Mouse (Mus musculus): ENCODE measurements around the gene Washc1.
"Not testable (repeated sequence)": the region's sequence is repeated elsewhere in the genome, so short reads cannot be mapped to it uniquely, and the experiment has no call there.

Washc1 gene

DNA sequence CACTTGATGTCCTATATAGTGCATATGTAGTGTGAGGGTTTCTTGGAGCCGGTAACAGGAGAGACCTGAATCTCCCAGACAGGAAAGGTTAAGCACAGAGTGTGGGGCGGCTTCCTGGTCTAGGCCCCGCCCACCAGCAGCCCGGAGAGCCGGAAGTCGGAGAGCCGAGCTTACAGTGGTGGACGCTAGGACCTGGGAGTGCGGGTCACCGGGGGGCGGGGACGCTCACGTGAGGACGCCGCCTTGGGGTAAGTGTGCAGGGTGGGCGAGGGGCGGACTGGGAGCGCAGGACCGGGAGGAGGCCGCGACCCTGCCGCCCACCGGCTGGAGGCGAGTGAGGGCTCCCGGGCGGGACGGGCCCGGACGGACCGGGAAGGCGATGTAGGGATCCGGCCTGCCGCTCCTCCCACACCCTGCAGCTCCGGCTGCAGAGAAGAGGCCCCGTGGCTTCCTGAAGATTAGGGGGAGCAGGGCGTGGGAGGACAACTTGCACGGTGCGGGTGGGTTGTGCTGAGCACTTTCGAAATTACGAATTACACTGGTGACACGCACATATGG lies at the start of gene Washc1:
Washc1 (plus strand) TSS at position 144 of the 558 bp plus-strand sequence.
- peak; percentile 77 to 82 for DNase-seq (ENCODE audit: low spot score in 2 of 2)

DNA sequence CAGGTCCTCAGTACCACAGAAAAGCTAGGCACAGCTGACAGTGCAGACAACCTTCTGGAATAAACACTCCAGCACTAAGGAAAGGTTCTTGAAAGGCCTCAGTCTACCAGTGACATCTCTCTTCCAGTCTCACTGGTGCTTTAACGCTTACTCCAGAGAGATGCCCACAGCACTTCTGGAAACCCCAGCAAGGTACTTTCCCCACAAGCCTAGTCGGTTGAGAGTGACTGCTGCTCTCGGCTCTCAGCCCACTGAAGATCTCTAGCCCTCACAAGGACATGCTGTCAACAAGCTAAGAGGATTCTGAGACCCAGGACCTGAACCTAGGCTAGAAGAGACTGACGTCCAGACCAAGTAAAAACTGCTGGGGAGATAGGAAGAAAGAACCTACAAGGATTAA lies 46.2 kb upstream of the Washc1 start:
- DNase-seq (ENCODE audit: low spot score in 2 of 2) = no peak

DNA sequence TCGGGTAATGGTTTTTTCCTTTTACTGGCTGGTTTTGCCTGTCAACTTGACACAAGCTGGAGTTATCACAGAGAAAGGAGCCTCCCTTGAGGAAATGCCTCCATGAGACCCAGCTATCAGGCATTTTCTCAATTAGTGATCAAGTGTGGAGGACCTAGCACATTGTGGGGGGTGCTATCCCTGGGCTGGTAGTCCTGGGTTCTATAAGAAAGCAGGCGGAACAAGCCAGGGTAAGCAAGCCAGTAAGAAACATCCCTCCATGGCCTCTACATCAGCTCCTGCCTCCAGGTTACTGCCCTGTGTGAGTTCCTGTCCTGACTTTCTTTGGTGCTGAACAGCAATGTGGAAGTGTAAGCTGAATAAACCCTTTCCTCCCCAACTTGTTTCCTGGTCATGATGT lies 42.3 kb upstream of the Washc1 start:
- not testable (repeated sequence) for DNase-seq (ENCODE audit: low spot score in 2 of 2)

DNA sequence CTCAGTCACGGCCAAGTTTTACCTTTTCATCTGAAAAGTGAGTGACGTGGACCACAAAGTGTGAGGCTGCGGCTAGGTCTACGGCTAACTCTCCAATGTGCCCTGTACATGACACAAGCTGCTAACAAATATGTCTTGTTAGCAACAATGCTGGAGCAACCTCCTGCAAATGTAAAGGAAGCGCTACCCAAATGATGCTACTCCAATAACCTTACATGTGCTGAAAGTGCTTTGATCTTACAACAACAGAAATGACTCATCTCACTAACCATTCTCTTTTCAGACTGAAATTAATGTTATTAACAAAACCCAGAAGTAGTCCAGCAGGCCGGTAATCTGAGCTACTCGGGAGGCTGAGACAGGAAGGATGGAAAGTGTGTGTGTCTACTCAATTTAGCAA lies 37.4 kb upstream of the Washc1 start:
- no peak for DNase-seq (ENCODE audit: low spot score in 2 of 2)

DNA sequence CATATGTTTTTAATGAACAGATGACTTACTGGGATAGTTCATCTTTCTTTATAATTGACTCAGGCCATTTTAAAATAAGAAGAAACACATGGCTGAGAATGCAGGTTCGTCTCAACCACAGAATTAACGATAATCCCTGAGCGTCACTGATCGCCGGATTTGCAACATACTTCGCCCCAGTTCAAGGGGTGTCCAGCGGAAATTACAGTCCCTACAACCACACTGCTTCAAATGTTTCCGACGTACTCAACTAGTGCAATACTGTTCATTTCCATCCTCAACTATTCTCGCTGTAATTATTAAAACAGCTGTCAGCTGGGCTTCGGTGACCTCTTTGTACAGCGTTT lies 35.5 kb upstream of the Washc1 start:
- DNase-seq (ENCODE audit: low spot score in 2 of 2) = no peak

DNA sequence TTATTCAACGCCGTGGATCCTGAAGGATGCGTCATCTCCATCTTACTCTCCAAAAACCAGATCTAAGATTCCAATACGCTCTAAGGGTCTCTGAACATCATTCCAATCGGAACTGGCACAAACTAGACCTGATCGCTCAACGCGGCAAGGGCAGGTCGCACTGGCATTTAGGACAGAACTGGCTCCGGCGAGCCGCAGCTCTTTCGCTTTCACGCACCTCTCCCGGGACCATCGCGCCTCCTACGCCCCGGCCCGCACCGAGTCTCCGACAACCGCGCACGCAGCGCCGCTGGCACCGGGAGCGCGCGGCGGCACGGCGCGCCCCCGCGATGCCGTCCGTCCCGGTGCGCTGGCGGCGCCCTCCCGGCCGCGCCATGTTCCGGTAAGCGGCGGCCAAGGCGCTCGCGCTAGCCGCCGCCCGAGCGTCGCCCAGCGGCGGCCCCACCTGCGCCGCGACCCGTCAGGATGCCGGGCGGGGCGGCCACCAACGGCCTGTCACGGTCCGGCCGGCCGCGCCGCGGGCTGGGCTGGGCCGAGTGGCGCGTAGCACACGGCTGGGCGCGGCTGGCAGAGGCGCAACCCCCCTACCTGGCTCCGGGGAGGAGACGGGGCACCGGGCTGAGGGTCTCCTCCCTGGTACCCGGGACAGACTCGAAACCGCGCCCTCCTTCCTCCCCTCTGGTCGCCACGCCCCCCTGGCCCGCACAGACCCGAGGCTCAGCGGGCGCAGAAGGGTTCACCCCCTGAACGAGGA lies 35.0 kb upstream of the Washc1 start:
- peak; percentile 13 to 43 for DNase-seq (ENCODE audit: low spot score in 2 of 2)

DNA sequence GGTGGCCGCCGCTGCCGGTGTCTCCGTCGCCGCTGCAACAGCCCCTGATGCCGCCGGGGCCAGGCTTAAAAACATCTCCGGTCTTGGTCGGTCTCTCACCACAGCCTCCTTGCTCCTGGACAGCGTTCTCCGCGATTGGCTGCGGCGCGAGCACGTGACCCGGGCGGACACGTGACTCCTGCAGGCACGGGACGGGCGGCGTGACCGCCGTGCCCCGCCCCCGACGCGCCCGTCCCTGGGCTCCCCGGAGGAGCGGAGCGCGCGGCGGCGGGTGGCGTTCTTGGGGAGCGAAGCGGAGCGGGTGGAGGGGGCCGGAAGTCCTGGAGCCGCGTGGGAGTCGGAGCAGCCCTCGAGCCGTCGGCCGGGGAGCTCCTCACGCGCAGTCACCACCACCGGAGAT lies 34.4 kb upstream of the Washc1 start, which contains the start of gene Ankrd12:
Ankrd12 (minus strand) TSS at position 156 of the 400 bp plus-strand sequence.
- DNase-seq (ENCODE audit: low spot score in 2 of 2) = peak; percentile 94 to 95

DNA sequence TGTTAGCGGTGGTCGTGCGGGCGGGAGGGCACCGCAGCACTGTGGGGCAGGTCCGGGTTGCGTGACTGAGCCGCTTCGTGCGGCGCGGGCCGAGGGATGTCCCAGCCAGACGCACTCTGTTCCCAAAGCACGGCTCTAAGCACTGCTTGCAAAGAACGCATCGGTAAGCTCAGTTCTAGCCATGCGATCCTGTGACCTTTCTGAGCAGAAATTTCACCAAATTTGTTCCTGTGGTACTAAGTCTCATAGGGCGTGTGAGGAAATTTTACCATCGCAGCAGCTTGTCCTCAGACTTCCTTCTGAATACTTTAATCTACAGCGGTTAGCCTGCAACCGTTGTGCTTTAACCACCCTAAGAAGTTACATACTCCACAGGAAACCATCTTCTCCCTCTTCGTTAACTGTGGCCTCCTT lies 33.9 kb upstream of the Washc1 start:
- DNase-seq (ENCODE audit: low spot score in 2 of 2) = no peak

DNA sequence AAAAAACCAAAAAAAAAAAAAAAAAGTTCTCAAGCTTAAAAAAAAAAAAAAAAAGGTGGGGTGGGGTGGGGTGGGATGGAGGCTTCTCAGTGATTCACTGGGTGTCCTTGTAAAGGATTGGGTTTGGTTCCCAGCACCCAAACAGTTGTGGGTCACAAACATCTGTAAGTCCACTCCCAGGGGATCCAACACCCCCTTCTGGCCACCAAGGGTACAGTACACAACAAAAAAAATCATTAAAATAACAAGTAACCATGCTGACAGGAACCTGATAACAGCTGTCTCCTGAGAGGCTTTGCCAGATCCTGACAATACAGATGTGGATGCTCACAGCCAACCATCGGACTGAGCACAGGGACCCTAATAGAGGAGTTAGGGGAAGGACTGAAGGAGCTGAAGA lies 26.9 kb upstream of the Washc1 start:
- DNase-seq (ENCODE audit: low spot score in 2 of 2) = no peak

DNA sequence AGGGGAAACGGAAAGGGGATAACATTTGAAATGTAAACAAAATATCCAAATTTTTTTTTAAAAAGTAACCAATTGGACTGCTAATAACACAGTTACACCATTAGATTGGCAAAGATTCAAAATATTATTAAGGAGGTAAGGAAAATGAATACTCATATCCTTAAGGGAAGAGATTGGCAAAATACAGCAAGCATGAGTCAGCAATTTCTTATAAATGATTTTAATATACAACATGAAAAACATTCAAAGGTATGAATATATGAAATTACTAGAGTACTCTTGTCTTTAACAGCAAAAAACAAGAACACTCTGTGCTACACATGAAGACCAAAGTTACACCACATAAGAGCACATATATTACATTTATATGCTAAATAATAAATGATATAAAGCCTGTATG lies 26.3 kb upstream of the Washc1 start:
- no peak for DNase-seq (ENCODE audit: low spot score in 2 of 2)

DNA sequence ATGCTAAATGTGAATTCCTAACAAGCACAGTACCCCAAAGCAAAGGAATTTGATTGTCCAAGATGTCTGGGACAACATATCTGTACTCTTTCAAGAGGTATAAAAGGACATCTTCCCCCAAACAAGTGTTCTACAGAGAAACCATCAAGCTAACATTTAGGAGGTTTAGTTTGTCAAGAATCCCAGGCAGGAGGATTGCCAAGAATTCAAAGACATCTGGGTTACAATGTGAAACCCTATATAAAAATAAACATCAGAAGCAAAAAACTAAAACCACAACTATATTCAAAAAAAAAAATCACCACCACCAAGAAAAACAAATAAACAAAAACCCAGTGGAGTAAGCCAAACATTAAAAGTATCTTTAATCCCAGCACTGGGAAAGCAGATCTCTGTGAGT lies 21.1 kb upstream of the Washc1 start:
- DNase-seq (ENCODE audit: low spot score in 2 of 2) = no peak

DNA sequence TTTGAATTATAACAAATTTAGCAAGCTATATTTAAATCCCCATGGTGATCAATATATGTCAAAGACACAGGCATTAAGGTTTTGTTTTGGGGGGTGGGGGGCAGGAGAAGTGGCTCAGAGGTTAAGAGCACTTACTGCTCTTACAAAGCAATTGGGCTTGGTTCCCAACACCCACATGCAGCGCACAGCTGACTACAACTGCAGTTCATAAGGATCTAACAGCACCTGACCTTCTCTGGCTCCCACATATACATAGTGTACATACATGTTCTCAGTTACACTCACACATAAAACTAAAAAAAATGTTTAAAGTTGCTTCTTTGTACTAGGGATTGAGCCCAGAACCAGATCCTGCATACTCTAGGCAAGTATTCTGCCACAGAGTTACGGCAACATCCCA lies 20.0 kb upstream of the Washc1 start:
- no peak for DNase-seq (ENCODE audit: low spot score in 2 of 2)

DNA sequence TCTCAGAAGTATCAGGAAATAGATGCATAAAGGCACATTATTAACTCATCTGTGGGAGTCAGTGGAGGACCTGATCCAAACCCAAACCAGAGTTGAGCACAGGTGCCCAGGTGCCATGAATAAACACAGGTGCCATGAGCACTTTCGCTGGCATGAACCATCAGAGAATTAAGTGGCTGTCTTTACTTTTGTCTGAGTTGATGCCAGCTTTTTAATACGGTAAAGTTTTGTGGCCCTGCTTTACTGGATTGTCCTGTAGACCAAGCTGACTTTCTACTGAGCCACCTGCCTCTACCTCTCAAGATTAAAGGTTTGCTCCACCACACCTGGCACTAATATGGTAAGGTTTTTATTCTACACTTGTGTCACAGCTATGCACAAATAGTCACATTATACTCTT lies 19.3 kb upstream of the Washc1 start:
- no peak for DNase-seq (ENCODE audit: low spot score in 2 of 2)

DNA sequence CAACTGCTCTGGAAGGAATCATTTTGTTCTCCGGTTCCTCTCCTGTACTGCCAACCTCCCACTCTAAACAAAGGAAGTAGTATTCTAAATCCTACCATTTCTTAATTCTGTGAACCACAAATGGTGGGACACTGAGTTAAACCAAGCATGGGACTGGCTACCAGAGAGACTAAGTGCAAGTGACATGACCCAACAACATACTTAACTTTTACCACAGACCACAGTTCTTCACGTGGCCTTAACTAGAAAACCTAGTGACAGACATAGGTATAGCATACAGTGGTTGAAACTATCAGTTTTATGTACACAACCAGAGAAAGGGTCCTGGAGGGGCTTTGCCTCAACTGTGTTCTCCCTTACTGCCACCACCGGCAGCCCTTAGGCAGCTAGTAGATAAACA lies 18.7 kb upstream of the Washc1 start:
- DNase-seq (ENCODE audit: low spot score in 2 of 2) = no peak

DNA sequence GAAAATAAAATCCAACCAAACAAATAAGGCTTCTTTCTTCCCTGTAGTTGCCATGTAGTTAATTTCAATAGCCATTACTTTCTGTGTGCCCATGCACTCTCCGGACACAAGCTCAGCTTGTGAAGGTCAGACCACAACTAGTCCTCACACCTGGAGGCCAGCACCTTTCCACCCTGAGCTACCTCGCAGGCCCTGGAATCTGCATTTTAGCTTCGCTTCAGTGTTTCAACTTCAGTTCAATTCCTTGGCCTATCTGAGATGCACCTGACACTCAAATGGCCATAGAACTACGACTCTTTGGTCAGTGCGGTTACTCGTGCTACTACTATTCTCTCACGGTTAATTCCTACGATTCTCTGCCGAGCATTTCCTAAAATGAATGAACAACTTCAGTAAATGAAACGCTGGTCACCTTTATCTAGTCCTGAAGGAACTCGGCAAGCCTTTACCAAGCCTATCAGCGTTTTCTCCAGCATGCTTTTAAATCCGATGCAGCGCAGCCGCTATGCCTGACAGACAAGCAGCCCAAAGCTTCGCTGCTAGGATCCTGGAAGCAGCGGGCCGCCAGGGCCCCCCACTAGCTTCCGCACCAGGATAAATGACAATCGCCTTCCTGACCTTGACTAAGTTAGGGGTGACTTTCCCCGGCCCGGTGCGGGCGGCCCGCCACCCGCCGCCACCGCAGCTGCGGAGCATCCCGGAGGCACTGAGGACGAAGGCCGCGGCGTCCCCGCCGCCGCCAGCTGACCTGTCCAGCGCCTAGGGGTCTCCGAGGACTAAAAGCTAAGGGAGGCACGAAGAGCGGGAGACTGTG lies 10.6 kb upstream of the Washc1 start:
- DNase-seq (ENCODE audit: low spot score in 2 of 2) = no peak

DNA sequence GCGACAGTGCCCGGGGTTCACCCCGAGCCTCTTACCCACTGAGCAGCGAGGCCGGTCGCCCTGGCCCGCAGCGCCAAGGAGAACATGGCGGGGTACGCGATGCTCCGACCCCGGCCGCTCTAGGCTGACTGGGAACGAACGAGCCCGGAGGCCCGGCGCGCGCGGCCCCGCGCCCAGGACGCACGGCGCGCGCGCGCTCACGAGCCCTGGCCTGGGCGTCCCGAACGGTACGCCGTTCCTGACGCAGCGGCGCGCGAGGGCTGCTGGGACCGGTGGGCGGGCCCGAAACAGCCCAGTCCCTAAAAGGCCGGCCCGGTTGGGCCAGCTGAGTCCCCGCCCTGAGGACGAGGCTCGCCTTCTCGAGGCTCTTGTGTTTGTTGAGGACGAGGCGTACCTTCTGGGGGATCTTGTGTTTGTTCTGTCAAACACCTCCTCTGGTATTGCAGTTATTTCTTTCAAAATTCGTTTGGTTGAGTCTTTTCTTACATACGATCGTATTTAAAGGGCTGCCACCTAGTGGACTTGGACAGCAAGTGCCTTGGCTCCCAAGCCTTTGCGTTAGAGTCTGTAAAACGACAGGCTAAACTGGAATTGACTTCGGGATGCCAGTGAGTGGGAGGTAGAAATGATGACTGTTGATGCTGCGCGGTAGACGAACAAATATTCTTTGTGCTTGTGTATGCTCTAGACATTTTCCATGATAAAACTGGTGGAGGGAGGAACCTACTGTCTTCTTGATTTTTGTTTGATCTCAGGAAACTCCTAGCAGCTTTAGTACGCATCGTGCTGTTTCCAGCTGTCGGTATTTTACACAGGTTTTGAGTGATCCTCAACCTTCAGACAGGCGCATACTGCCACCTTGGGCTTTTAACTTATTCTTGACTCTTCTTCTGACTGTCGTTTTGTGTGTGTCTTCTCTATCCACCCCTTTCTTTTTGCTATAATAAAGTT lies 9.7 kb upstream of the Washc1 start, which contains the start of gene Ndufv2:
Ndufv2 (minus strand) TSS at position 180 of the 951 bp plus-strand sequence.
- peak; percentile 81 to 87 for DNase-seq (ENCODE audit: low spot score in 2 of 2)

DNA sequence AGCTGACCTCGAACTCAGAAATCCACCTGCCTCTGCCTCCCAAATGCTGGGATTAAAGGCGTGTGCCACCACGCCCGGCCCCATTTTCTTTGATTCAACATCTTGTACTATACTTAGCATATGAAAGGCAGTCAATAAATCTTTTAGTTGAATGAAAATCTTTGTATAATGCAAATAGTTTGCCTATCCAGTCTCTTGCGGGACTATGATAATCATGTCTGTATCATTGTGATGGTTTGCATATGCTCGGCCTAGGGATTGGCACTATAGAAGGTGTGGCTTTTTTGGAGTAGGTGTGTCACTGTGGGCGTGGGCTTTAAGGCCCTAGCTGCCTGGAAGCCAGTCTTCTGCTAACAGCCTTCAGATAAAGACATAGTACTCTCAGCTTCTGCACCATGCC lies 7.3 kb upstream of the Washc1 start:
- no peak for DNase-seq (ENCODE audit: low spot score in 2 of 2)

DNA sequence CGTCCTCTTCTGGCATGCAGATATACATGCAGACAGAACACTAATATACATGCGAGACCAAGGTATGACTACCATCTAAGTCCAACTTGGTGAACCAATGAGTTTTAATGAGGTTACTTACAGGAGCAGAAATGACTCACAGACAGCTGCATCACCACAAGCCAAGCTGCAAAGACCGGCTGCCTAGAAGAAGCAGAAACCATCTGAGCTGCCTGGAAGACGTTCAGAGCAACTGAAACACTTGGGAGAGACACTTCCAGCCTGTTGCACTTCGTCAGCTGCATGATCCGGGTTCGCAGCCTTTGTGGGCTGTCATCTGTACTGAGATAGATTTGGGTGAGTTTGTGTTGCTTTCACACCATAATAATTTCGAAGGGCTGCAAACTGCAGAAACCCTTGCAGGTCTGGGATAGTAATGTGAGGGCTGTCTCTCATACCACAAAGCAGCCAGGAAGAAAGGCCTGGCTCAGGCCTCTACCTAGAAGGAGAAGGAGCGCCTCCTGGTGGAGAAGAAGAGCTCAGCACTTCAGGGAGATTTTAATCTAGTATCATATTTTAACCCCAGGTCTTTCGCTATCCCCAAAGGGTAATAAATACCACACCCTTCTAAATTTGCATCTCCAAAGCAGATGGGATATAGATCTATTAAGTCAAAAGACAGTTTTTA lies 4.6 kb upstream of the Washc1 start:
- peak in 1 of 2 experiments; percentile 30 for DNase-seq (ENCODE audit: low spot score in 2 of 2)

DNA sequence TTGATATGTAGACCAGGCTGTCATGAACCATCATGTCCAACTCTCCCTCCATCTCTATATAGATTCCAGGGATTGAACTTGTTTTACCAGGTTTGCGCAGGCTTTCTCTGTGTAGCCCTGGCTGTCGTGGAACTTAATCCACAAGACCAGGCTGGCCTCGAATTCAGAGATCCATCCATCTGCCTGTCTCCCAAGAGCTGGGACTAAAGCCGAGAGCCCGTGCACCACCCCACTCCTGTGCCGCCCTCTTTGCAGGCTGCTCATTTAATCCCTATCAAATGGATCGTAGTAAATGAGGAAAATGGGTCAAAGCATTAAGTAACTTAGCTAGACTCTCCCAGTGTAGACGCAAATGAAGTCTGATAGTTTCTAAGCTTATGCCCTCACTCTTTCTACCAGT lies 3.9 kb upstream of the Washc1 start:
- no peak for DNase-seq (ENCODE audit: low spot score in 2 of 2)

DNA sequence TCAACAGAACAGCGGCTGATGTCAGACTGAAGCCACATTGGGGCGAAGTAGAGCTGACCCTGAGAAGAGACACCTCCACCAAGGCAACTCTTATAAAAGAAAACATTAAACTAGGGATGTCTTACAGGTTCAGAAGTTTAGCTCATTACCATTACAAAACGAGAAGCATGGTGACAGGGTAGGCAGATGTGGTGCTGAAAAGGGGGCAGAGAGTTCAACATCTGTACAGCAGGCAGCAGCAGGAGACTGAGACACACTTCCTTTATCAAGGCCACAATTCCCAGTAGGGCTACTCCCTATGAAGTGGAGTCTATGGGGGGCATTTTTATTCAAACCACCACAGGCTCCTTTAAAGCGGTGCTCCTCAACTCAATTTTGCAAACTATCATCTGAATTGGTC lies 3.1 kb upstream of the Washc1 start:
- no peak for DNase-seq (ENCODE audit: low spot score in 2 of 2)

DNA sequence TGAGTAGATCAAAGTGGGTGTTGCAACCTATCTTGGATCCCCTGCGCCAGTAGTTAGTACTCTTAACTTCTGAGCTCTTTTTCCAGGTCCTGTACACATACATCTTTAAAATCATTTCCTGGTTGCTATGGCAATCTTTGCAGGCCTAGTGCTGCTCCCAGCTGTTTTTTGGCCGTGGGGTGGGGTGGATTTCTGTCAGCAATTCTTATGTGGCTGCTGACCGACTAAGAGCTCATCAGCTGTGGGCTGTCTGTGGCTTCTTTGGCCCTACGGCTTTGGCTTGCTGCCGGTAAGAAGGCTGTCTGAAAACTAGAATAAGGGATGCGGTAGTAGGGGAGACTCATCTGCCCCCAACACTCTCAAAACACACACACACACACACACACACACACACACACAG lies 599 bp upstream of the Washc1 start:
- DNase-seq (ENCODE audit: low spot score in 2 of 2) = peak in 1 of 2 experiments; percentile 15
